Mouse (Mus musculus) embryonic facial prominence, embryonic 11.5 days (tissue): Measurements from ENCODE around the gene Tmprss11a. TPM values are rescaled to one million over a fixed set of nuclear protein-coding genes. Genes with fewer than 3 reads are reported as not detected.
A peak's percentile ranks its signal among the peaks of the same experiment; 100 is the strongest.

Experiments
- ATAC-seq: fragments of 200-750 bp; cut with Nextera tagmentation; replicated peaks from 2 replicates; pipeline ENCODE4 v1.8.0; 2017; ENCODE audit warnings: low read depth; ENCODE audit not compliant: insufficient number of reproducible peaks, low FRiP score, low TSS enrichment
- DNase-seq: peaks from one replicate; pipeline ENCODE4 v3.0.0-alpha.2; 2015; ENCODE audit warnings: low spot score
- H3K27ac ChIP-seq: fragments of 300-500 bp; sonication (generic); replicated peaks from 2 replicates; pipeline ENCODE4 v1.5.1; 2014; ENCODE audit warnings: mild to moderate bottlenecking, low read depth, low read length, control low read depth
- H3K27me3 ChIP-seq: fragments of 300-500 bp; sonication (generic); 2 replicates; pipeline ENCODE4 v1.6.1; 2014; ENCODE audit warnings: mild to moderate bottlenecking, low read length, moderate library complexity, mixed read lengths; ENCODE audit not compliant: control insufficient read depth, insufficient read depth
- H3K36me3 ChIP-seq: fragments of 300-500 bp; sonication (generic); replicated peaks from 2 replicates; pipeline ENCODE4 v1.6.1; 2014; ENCODE audit warnings: low read depth, mild to moderate bottlenecking, low read length, moderate library complexity, mixed read lengths; ENCODE audit not compliant: control insufficient read depth, insufficient read depth
- H3K4me1 ChIP-seq: fragments of 300-500 bp; sonication (generic); 2 replicates; pipeline ENCODE4 v1.6.1; 2014; ENCODE audit warnings: low read length, mixed read lengths; ENCODE audit not compliant: control insufficient read depth, insufficient read depth
- H3K4me2 ChIP-seq: fragments of 300-500 bp; sonication (generic); 2 replicates; pipeline ENCODE4 v1.6.1; 2014; ENCODE audit warnings: low read depth, mild to moderate bottlenecking, control low read depth, low read length, moderate library complexity
- H3K4me3 ChIP-seq: fragments of 300-500 bp; sonication (generic); 2 replicates; pipeline ENCODE4 v1.5.1; 2014; ENCODE audit warnings: low read depth, low read length, control low read depth
- H3K9ac ChIP-seq: fragments of 300-500 bp; sonication (generic); replicated peaks from 2 replicates; pipeline ENCODE4 v1.6.1; 2014; ENCODE audit warnings: mild to moderate bottlenecking, control low read depth, low read length
- H3K9me3 ChIP-seq: fragments of 300-500 bp; sonication (generic); replicated peaks from 2 replicates; pipeline ENCODE4 v1.6.1; 2016; ENCODE audit warnings: mild to moderate bottlenecking, low read length, inconsistent platforms, mixed read lengths; ENCODE audit not compliant: control insufficient read depth
- WGBS: fragments of 180-500 bp; shearing (Covaris S2); extraction: QIAGEN DNeasy Blood & Tissue Kit; methylation state at CpG from one replicate; pipeline ENCODE4 v1.1.7; 2014; 5-methylcytosine and 5-hydroxymethylcytosine counted together
- polyA plus RNA-seq: library from polyadenylated mRNA; unstranded; fragments of >200 nt; fragmentation: Nextera tagmentation; extraction: Ambion mirVana; gene quantifications from 2 replicates; pipeline ENCODE4 v1.2.1, GENCODE M21; 2014

Tmprss11a gene
- polyA plus RNA-seq: 0.13 TPM in 1 of 2 replicates, not detected in the other

DNA sequence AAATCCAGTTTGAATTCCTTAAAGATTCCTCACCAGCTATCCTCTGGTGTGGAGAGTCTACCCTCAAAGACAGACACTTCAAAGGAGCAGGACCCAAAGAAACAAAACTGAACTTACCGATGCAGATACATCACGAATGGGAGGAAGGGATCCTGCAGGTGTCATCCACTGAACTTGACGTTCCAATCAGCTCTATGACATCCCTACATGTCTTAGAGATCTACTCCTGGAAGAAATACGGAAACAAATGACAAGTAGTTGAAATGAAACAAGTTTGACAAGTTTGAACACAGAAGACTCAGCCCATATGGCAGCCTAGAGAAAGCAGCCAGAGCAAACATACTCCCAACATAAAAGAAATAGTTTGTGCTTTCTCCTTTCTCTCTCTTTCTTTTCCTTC, at the start of gene Tmprss11a:
Tmprss11a (minus strand) TSS at position 101 of the 400 bp plus-strand sequence.
- Histone ChIP-seq H3K4me1 (no peaks in the 10 kb centered on the region), H3K27me3 (no peaks in the 10 kb centered on the region), H3K4me3 (no peak within 1 kb of the TSS), H3K9ac (no peak within 1 kb of the TSS), H3K4me2 (no peak within 1 kb of the TSS), H3K36me3 (no peaks in the 10 kb centered on the region), H3K27ac (no peak within 1 kb of the TSS), H3K9me3 (no peaks in the 10 kb centered on the region)
- DNase-seq (no peak), ATAC-seq (no peak)
- WGBS: 66% methylated on average over 4 of the region's 4 CpGs

DNA sequence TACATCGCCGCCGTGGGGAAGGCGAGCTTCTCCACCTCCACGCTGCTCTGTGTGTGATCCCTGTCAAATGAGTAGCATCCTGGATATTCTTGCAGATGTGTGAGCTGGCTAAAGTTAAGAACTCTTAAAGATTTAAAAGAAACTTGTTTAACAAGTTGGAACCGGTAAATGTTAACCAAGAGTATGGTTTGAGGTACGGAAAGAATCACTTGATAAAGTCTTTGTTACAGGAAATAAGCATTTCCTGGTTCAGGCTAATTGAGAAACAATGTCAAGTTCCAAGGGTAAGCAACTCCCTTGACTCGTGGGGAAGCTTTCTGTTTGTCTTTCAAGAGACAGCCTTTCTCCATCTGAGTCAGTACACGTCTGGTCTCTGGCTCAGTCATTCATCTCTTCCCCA, 49.7 kb upstream of the Tmprss11a start, which contains the start of gene Tmprss11g:
Tmprss11g (minus strand) TSS at position 101 of the 400 bp plus-strand sequence.
- Histone ChIP-seq H3K9ac (no peak within 1 kb of the TSS), H3K4me3 (no peak within 1 kb of the TSS), H3K4me2 (no peak within 1 kb of the TSS), H3K9me3 (no peaks in the 10 kb centered on the region), H3K27me3 (no peaks in the 10 kb centered on the region), H3K27ac (no peak within 1 kb of the TSS), H3K4me1 (no peaks in the 10 kb centered on the region), H3K36me3 (no peaks in the 10 kb centered on the region)
- DNase-seq (no peak), ATAC-seq (no peak)
- WGBS: 76% methylated on average over 9 of the region's 9 CpGs

DNA sequence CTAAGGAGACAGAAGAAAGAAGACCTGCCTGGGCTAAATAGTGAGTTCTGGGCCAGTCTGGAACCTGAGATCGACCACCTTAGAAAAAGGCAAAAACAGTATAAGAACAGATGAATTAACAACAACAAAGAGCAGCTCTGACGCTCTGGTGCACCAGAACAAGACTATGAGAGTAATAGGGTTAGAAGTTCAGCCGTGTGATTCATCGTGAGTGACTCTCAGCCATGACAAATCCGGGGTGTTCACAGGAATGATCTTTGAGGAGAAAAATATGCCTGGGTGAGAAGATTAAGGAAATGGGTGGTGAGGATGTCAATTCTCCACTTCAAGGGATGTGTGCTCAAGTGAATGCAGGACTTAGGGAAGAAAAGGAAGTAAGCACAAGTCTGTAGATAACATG, 42.7 kb upstream of the Tmprss11a start:
- ATAC-seq: no peak
- no peaks in the 10 kb centered on the region for H3K36me3 ChIP-seq
- 64% methylated on average over 5 of the region's 5 CpGs for WGBS
- no peaks in the 10 kb centered on the region for H3K27me3 ChIP-seq
- H3K9ac ChIP-seq: no peak overlapping the region
- no peaks in the 10 kb centered on the region for H3K4me1 ChIP-seq
- DNase-seq: no peak
- H3K27ac ChIP-seq: no peak overlapping the region
- H3K4me2 ChIP-seq: no peak overlapping the region
- H3K4me3 ChIP-seq: no peak overlapping the region
- H3K9me3 ChIP-seq: no peaks in the 10 kb centered on the region

DNA sequence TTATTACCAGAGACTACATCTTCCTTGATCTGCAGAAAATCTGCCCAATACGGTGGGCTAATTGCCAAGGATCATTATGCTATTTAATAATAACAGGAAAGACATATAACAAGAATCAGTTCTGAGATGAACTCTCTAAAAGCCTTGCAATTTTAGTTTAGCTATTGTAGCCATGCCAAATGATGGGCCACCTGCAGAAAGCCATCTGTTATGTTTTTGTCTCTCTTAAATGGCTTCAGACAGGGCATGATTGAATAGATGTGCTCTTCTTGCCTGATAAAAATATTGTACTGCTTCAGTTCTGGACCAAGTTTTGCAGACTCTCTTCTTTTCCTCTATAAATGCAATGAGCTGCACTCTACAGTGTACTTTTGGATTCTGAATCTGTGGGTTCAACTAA, 24.7 kb upstream of the Tmprss11a start:
- WGBS: 79% methylated on average over 1 of the region's 1 CpGs
- no peak overlapping the region for H3K4me2 ChIP-seq
- no peaks in the 10 kb centered on the region for H3K27me3 ChIP-seq
- no peaks in the 10 kb centered on the region for H3K9me3 ChIP-seq
- DNase-seq (no peak), ATAC-seq (no peak)
- no peak overlapping the region for H3K4me3 ChIP-seq
- H3K9ac ChIP-seq: no peak overlapping the region
- H3K4me1 ChIP-seq: no peaks in the 10 kb centered on the region
- H3K27ac ChIP-seq: no peak overlapping the region
- H3K36me3 ChIP-seq: no peaks in the 10 kb centered on the region

- 75% methylated on average over 2 of the region's 2 CpGs for WGBS
- no peaks in the 10 kb centered on the region for H3K27me3 ChIP-seq
- no peaks in the 10 kb centered on the region for H3K36me3 ChIP-seq
- no peaks in the 10 kb centered on the region for H3K4me1 ChIP-seq
- ATAC-seq (no peak), DNase-seq (peak; percentile 19)
- H3K4me2 ChIP-seq: no peak overlapping the region
- no peak overlapping the region for H3K9ac ChIP-seq
- H3K4me3 ChIP-seq: no peak overlapping the region
- no peaks in the 10 kb centered on the region for H3K9me3 ChIP-seq
- H3K27ac ChIP-seq: no peak overlapping the region
Observed at GRCm38 (mm10) chr5:86482562-86482961, 13.8 kb upstream of the Tmprss11a start.

DNA sequence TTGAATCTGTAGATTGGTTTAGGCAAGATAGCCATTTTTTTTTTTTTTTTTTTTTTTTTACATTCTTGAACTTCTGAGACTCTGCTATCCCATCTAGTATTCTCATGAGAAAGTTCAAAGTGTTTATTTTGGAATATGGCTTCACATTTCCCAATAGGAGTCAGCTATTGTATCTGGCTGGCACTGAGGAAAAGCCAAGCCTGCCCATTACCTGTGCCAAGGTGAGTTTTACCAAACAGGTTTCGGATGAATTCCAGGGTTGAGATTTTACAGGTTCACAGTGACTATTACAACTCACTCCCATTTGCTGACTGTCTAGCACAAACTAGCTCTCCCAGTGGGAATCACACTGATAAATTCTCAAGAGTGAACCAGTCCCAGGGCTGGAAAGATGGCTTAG, 13.2 kb upstream of the Tmprss11a start:
- Histone ChIP-seq H3K4me1 (no peaks in the 10 kb centered on the region), H3K27ac (no peak overlapping the region), H3K9ac (no peak overlapping the region), H3K27me3 (no peaks in the 10 kb centered on the region), H3K4me2 (no peak overlapping the region), H3K4me3 (no peak overlapping the region), H3K36me3 (no peaks in the 10 kb centered on the region), H3K9me3 (no peaks in the 10 kb centered on the region)
- ATAC-seq (no peak), DNase-seq (no peak)
- WGBS: 85% methylated on average over 1 of the region's 1 CpGs

DNA sequence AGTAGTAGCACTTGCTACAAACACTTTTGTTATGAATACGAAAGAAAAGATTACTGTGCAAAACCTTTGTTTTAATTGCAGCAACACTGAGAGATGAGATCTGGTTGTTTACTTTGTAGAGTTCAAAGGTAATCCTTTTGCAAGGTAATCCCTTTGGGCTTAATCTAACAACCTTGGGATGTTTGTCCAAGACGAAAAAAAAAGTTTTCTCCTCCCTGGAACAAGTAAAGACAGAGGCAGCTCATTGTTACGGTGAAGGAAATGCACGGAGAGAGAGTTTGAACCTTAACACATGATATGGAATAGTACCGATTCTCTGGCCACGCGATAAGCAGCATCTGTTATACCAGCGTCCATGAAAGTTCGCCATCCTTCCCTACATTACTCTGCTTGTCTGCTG, 5.1 kb upstream of the Tmprss11a start:
- 68% methylated on average over 9 of the region's 9 CpGs for WGBS
- H3K9me3 ChIP-seq: no peaks in the 10 kb centered on the region

GRCm38 (mm10) chr5:86439306-86439705, 29.5 kb downstream of the Tmprss11a start:
- H3K27me3 ChIP-seq: no peaks in the 10 kb centered on the region
- no peak overlapping the region for H3K4me3 ChIP-seq
- H3K4me2 ChIP-seq: no peak overlapping the region
- no peak for ATAC-seq
- 47% methylated on average over 2 of the region's 2 CpGs for WGBS
- H3K4me1 ChIP-seq: no peaks in the 10 kb centered on the region
- no peaks in the 10 kb centered on the region for H3K9me3 ChIP-seq
- H3K9ac ChIP-seq: no peak overlapping the region
- no peak overlapping the region for H3K27ac ChIP-seq
- no peaks in the 10 kb centered on the region for H3K36me3 ChIP-seq
- DNase-seq: no peak

More for the DNA sequence above, 5.1 kb upstream of the Tmprss11a start:
- H3K4me3 ChIP-seq: no peak overlapping the region
- H3K9ac ChIP-seq: no peak overlapping the region
- H3K27ac ChIP-seq: no peak overlapping the region
- no peak for ATAC-seq
- no peak for DNase-seq
- H3K4me2 ChIP-seq: no peak overlapping the region
- H3K4me1 ChIP-seq: no peaks in the 10 kb centered on the region
- H3K36me3 ChIP-seq: no peaks in the 10 kb centered on the region
- no peaks in the 10 kb centered on the region for H3K27me3 ChIP-seq
